Mouse (Mus musculus) thymus, adult 2 months (tissue): ENCODE data around the gene Fsd1.

ENCODE experiments used
- CTCF ChIP-seq: fragments of 200-500 bp; IDR thresholded peaks from 2 replicates; pipeline ENCODE4 v1.5.1; 2012; ENCODE audit warnings: mild to moderate bottlenecking, control low read depth, low read length, moderate library complexity, borderline replicate concordance; ENCODE audit not compliant: control insufficient read depth, poor library complexity, insufficient read depth; ENCODE audit errors: extremely low read depth
- POLR2A ChIP-seq: fragments of 200-500 bp; IDR thresholded peaks from 2 replicates; pipeline ENCODE4 v1.6.1; 2012; ENCODE audit warnings: mild to moderate bottlenecking, low read length, control low read depth, moderate library complexity; ENCODE audit not compliant: control insufficient read depth, poor library complexity, insufficient read depth; ENCODE audit errors: extremely low read depth

- TF ChIP-seq POLR2A (no peak), CTCF (no peak)
These were observed 9.0 kb upstream of the Fsd1 start for GRCm38 (mm10) chr17:55977301-55977700.
